Mouse (Mus musculus): Measurements from ENCODE around the gene B4galnt2.

DNA sequence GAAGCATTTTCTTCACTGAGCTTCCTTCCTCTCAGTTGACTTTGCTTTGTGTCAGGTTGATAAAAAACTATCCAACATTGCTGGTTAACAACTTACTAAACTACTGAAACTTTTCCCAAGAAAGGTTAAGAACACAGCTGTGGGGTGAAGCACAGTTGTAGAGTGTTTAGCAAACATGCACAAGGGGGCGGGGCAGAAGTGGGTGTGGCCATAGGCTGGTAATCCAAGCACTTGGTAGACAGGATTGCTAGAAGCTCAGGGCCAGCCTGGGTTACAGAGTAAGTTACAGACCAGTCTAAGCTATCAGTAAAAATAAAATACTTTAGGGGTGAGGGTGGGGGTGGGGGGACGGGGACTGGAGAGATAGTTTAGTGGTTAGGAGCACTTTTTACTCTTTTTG is 10.4 kb downstream of the B4galnt2 start:
- no peak for TF ChIP-seq CTCF (conservative IDR thresholded peaks at IDR 0.05 in 1 of 2, IDR thresholded peaks at IDR 0.05 in 1 of 2; ENCODE audit: low read depth in 2 of 2, low read length in 2 of 2)
- TF ChIP-seq EP300 (IDR thresholded peaks at IDR 0.05; ENCODE audit: low read length) = no peak
- no peak for TF ChIP-seq GABPA (IDR thresholded peaks at IDR 0.05; ENCODE audit: insufficient replicate concordance, low read depth, low read length)
- no peak for TF ChIP-seq RAD21 (IDR thresholded peaks at IDR 0.05; ENCODE audit: low read depth, low read length)
- TF ChIP-seq USF1 (IDR thresholded peaks at IDR 0.05; ENCODE audit: low read depth, low read length) = no peak

All from CH12.LX (cell line).